Mouse (Mus musculus) hindbrain, embryonic 15.5 days (tissue): ENCODE measurements at regions not wholly inside any gene's neighbourhood (a gene's known extent, or its start where the extent isn't known, plus 50 kb on each side); places are given as distances from the start of the nearest gene placed in this dataset.
A peak's percentile ranks its signal among the peaks of the same experiment; 100 is the strongest.
"Not testable (repeated sequence)": the region's sequence is repeated elsewhere in the genome, so short reads cannot be mapped to it uniquely, and the experiment has no call there.

Experiments used
- ATAC-seq: fragments of 200-750 bp; cut with Nextera tagmentation; 2 replicates; pipeline ENCODE4 v1.8.0; 2017; ENCODE audit warnings: low read depth, moderate number of reproducible peaks, moderate TSS enrichment; ENCODE audit not compliant: low FRiP score
- H3K27ac ChIP-seq: fragments of 300-500 bp; sonication (generic); replicated peaks from 2 replicates; pipeline ENCODE4 v1.5.1; 2015; ENCODE audit warnings: mild to moderate bottlenecking, inconsistent platforms
- H3K27me3 ChIP-seq: fragments of 300-500 bp; sonication (generic); 2 replicates; pipeline ENCODE4 v1.6.1; 2015; ENCODE audit warnings: control low read depth, inconsistent platforms
- H3K36me3 ChIP-seq: fragments of 300-500 bp; sonication (generic); 2 replicates; pipeline ENCODE4 v1.6.1; 2015; ENCODE audit warnings: control low read depth, inconsistent platforms
- H3K4me1 ChIP-seq: fragments of 300-500 bp; sonication (generic); replicated peaks from 2 replicates; pipeline ENCODE4 v1.6.1; 2015; ENCODE audit warnings: control low read depth, inconsistent platforms
- H3K4me2 ChIP-seq: fragments of 300-500 bp; sonication (generic); 2 replicates; pipeline ENCODE4 v1.6.1; 2015; ENCODE audit warnings: moderate library complexity, mild to moderate bottlenecking, inconsistent platforms
- H3K4me3 ChIP-seq: fragments of 300-500 bp; sonication (generic); 2 replicates; pipeline ENCODE4 v1.5.1; 2015; ENCODE audit warnings: mild to moderate bottlenecking, inconsistent platforms
- H3K9ac ChIP-seq: fragments of 300-500 bp; sonication (generic); 2 replicates; pipeline ENCODE4 v1.6.1; 2015; ENCODE audit warnings: inconsistent platforms
- H3K9me3 ChIP-seq: fragments of 300-500 bp; sonication (generic); 2 replicates; pipeline ENCODE4 v1.6.1; 2016; ENCODE audit warnings: control low read depth, inconsistent platforms
- WGBS: fragments of 180-500 bp; shearing (Covaris S2); methylation state at CpG from one replicate; pipeline ENCODE4 v1.1.7; 2015; 5-methylcytosine and 5-hydroxymethylcytosine counted together

- H3K4me1 ChIP-seq, result no peaks in the 10 kb centered on the region
- no peaks in the 10 kb centered on the region for H3K36me3 ChIP-seq
- no peak overlapping the region for H3K4me3 ChIP-seq
- no peak overlapping the region for H3K4me2 ChIP-seq
- no peak for ATAC-seq
- H3K27me3 ChIP-seq, result no peaks in the 10 kb centered on the region
- no peak overlapping the region for H3K9ac ChIP-seq
- no peaks in the 10 kb centered on the region for H3K9me3 ChIP-seq
- WGBS, result 60% methylated on average over 3 of the region's 3 CpGs
- no peak overlapping the region for H3K27ac ChIP-seq
Measured at GRCm38 (mm10) chr4:23148097-23148849, 660.1 kb upstream of the Pou3f2 start.

GRCm38 (mm10) chr4:23133386-23133785 is 645.2 kb upstream of the Pou3f2 start:
- Histone ChIP-seq H3K9me3 (no peaks in the 10 kb centered on the region), H3K9ac (no peak overlapping the region), H3K27me3 (no peaks in the 10 kb centered on the region), H3K27ac (no peak overlapping the region), H3K4me2 (no peak overlapping the region), H3K4me1 (no peaks in the 10 kb centered on the region), H3K36me3 (no peaks in the 10 kb centered on the region), H3K4me3 (no peak overlapping the region)
- no peak for ATAC-seq
- 18% methylated on average over 2 of the region's 2 CpGs for whole genome bisulfite sequencing

- 97% methylated on average over 2 of the region's 2 CpGs for WGBS
- not testable (repeated sequence) for ATAC-seq, H3K4me1 ChIP-seq, H3K36me3 ChIP-seq, H3K4me2 ChIP-seq, H3K27ac ChIP-seq, H3K9ac ChIP-seq, H3K9me3 ChIP-seq, H3K4me3 ChIP-seq, H3K27me3 ChIP-seq
Measured at GRCm38 (mm10) chr4:23101452-23101851, 613.3 kb upstream of the Pou3f2 start.

- no peak for ATAC-seq
- no peak overlapping the region for H3K4me2 ChIP-seq
- H3K27me3 ChIP-seq, result no peaks in the 10 kb centered on the region
- H3K9me3 ChIP-seq, result no peaks in the 10 kb centered on the region
- H3K4me3 ChIP-seq, result no peak overlapping the region
- H3K27ac ChIP-seq, result no peak overlapping the region
- H3K9ac ChIP-seq, result no peak overlapping the region
- H3K36me3 ChIP-seq, result no peaks in the 10 kb centered on the region
- 90% methylated on average over 5 of the region's 5 CpGs for WGBS
- H3K4me1 ChIP-seq, result no peaks in the 10 kb centered on the region
Measured at GRCm38 (mm10) chr4:23079521-23079920, 591.4 kb upstream of the Pou3f2 start.

GRCm38 (mm10) chr4:23077603-23078002 is 589.4 kb upstream of the Pou3f2 start:
- no peaks in the 10 kb centered on the region for H3K9me3 ChIP-seq
- H3K4me1 ChIP-seq, result no peaks in the 10 kb centered on the region
- no peak overlapping the region for H3K27ac ChIP-seq
- H3K4me3 ChIP-seq, result no peak overlapping the region
- no peaks in the 10 kb centered on the region for H3K36me3 ChIP-seq
- 80% methylated on average over 2 of the region's 2 CpGs for WGBS
- no peak for ATAC-seq
- no peaks in the 10 kb centered on the region for H3K27me3 ChIP-seq
- no peak overlapping the region for H3K9ac ChIP-seq
- H3K4me2 ChIP-seq, result no peak overlapping the region

GRCm38 (mm10) chr4:23050701-23051317 is 562.6 kb upstream of the Pou3f2 start:
- 43% methylated on average over 9 of the region's 9 CpGs for WGBS
- ATAC-seq, result peak; percentile 15; the same call in 1 of the 2 replicates
- no peak overlapping the region for H3K9ac ChIP-seq
- H3K36me3 ChIP-seq, result no peaks in the 10 kb centered on the region
- 0 out of 2 replicates have a peak overlapping the region, but pooled peaks have one; percentile 17 for H3K4me2 ChIP-seq
- H3K27ac ChIP-seq, result peak overlapping the region; percentile 38; the same call in 1 of the 2 replicates
- no peaks in the 10 kb centered on the region for H3K27me3 ChIP-seq
- H3K9me3 ChIP-seq, result no peaks in the 10 kb centered on the region
- H3K4me1 ChIP-seq, result 0 out of 2 replicates have a peak, but pooled peaks cover 4% of the 10 kb centered on the region
- no peak overlapping the region for H3K4me3 ChIP-seq

GRCm38 (mm10) chr4:23037784-23038183 is 549.6 kb upstream of the Pou3f2 start:
- H3K4me1 ChIP-seq, result no peaks in the 10 kb centered on the region
- no peak overlapping the region for H3K9ac ChIP-seq
- ATAC-seq, result no peak
- H3K36me3 ChIP-seq, result no peaks in the 10 kb centered on the region
- no peak overlapping the region for H3K27ac ChIP-seq
- no peak overlapping the region for H3K4me2 ChIP-seq
- 70% methylated on average over 6 of the region's 6 CpGs for WGBS
- H3K27me3 ChIP-seq, result no peaks in the 10 kb centered on the region
- no peaks in the 10 kb centered on the region for H3K9me3 ChIP-seq
- no peak overlapping the region for H3K4me3 ChIP-seq

- no peak for ATAC-seq
- Histone ChIP-seq H3K27ac (no peak overlapping the region), H3K4me3 (no peak overlapping the region), H3K9me3 (peaks cover 4% of the 10 kb centered on the region; the same call in 1 of the 2 replicates), H3K4me2 (no peak overlapping the region), H3K36me3 (no peaks in the 10 kb centered on the region), H3K4me1 (no peaks in the 10 kb centered on the region), H3K9ac (no peak overlapping the region), H3K27me3 (no peaks in the 10 kb centered on the region)
- 94% methylated on average over 2 of the region's 2 CpGs for WGBS
Measured at GRCm38 (mm10) chr4:23031271-23031670, 543.1 kb upstream of the Pou3f2 start.

GRCm38 (mm10) chr4:23022177-23022576 is 534.0 kb upstream of the Pou3f2 start:
- no peaks in the 10 kb centered on the region for H3K27me3 ChIP-seq
- H3K4me2 ChIP-seq, result no peak overlapping the region
- H3K27ac ChIP-seq, result no peak overlapping the region
- no peak overlapping the region for H3K9ac ChIP-seq
- 47% methylated on average over 2 of the region's 2 CpGs for WGBS
- H3K9me3 ChIP-seq, result no peaks in the 10 kb centered on the region
- no peak overlapping the region for H3K4me3 ChIP-seq
- no peak for ATAC-seq
- no peaks in the 10 kb centered on the region for H3K36me3 ChIP-seq
- no peaks in the 10 kb centered on the region for H3K4me1 ChIP-seq

- Histone ChIP-seq H3K9me3 (no peaks in the 10 kb centered on the region), H3K9ac (no peak overlapping the region), H3K36me3 (no peaks in the 10 kb centered on the region), H3K27me3 (no peaks in the 10 kb centered on the region), H3K4me2 (no peak overlapping the region), H3K27ac (no peak overlapping the region), H3K4me3 (no peak overlapping the region), H3K4me1 (no peaks in the 10 kb centered on the region)
- 69% methylated on average over 2 of the region's 2 CpGs for WGBS
- ATAC-seq, result no peak
Measured at GRCm38 (mm10) chr4:23010346-23010745, 522.2 kb upstream of the Pou3f2 start.

- not testable (repeated sequence) for H3K4me1 ChIP-seq, H3K4me2 ChIP-seq, H3K9ac ChIP-seq, ATAC-seq, H3K4me3 ChIP-seq, H3K36me3 ChIP-seq, H3K27ac ChIP-seq, H3K9me3 ChIP-seq, H3K27me3 ChIP-seq
- WGBS, result 82% methylated on average over 3 of the region's 3 CpGs
Measured at GRCm38 (mm10) chr4:23009196-23009595, 521.0 kb upstream of the Pou3f2 start.

- Histone ChIP-seq H3K9me3 (no peaks in the 10 kb centered on the region), H3K4me1 (no peaks in the 10 kb centered on the region), H3K36me3 (no peaks in the 10 kb centered on the region), H3K27me3 (no peaks in the 10 kb centered on the region), H3K9ac (no peak overlapping the region), H3K4me2 (no peak overlapping the region), H3K27ac (no peak overlapping the region), H3K4me3 (no peak overlapping the region)
- WGBS, result 13% methylated on average over 4 of the region's 4 CpGs
- ATAC-seq, result no peak
Measured at GRCm38 (mm10) chr4:22998994-22999393, 510.8 kb upstream of the Pou3f2 start.
